Mouse (Mus musculus) spleen, postnatal 10 days (tissue): ENCODE results near the gene Mill2.

Source experiments
- DNase-seq, 2 experiments: peaks; one replicate each; pipeline ENCODE4 v3.0.0; 2021 to 2022; ENCODE audit warnings: low spot score in 2 of 2

Gene Mill2

DNA sequence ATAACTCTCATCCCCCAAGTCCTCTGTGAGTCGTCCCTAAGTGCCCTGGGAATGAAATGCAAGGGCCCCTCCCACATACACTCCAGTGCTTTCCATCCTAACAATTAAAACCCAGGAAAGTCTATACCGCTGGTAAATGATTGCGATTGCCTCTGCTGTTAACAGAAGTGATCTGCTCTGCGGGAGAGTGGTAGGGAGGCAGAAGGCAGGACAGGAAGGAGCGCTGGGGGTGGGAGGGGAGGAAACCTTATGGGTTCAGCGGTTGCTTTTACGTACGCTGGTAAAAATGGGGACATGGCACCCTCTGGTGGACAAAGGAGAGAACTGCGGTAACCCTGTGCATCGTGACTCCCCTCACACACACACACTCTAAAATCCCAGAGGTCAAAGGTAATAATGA, 33.5 kb downstream of the Mill2 start:
- DNase-seq: peak in 1 of 2 experiments; percentile 67

- DNase-seq: no peak
Measured at GRCm38 (mm10) chr7:18875372-18875771, 35.6 kb downstream of the Mill2 start.

- DNase-seq: no peak
Measured at GRCm38 (mm10) chr7:18878691-18879090, 38.9 kb downstream of the Mill2 start.

DNA sequence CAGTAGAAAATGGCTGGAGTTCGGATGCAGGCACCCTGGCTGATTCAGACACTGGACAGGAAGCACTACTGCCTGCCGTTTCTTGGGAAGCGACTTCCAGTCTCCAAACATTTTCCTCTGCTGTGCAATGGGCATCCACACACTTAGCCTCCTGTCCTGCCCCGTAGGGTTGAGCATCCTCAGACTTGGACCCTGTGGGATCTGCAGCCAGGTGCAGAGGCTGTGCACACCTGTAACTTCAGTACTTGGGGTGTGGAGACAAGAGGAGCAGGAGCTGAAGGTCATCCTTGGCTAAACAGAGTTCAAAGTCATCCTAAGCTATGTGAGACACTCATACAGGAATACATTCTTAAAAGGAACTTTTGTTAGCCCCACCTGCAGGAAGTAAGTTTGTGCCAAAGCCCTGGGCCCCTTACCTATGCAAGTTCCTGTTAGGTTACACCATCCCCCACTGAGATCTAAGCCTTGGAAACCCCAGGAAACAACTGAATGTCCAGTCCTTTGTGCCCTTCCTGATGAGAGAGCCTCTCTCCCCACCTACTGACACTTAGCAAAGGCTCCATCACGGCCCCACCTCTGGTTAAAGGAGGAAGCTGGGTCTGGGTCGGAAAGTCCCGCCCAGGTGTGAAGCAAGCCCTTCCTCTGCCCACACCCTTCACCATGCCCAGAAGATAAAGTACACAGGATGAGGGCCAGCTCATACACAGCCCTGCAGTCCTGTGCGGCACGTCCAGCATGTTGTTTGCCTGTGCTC, 44.4 kb downstream of the Mill2 start:
- DNase-seq: no peak

GRCm38 (mm10) chr7:18884745-18885422, 45.1 kb downstream of the Mill2 start:
- DNase-seq: peak in 1 of 2 experiments; percentile 49

- no peak for DNase-seq
Measured at GRCm38 (mm10) chr7:18886963-18887362, 47.2 kb downstream of the Mill2 start.

DNA sequence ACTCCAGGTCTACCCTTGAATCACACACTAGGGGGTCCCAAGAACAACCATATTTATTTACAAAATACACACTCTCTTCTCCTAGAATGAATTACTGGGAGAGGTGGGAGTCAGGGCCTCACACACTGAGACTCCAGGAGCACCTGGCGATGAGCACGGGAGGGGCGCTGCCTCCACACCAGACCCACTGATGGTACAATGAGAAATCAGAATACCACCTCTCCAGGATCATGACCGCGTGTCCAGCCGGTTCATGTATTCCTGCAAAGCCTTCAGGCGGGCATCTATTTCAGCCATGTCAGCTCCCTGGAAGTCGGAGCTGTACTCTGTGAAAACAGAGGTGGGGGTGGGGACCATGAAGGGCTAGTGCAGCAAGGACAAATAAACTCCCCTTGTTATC, 51.1 kb downstream of the Mill2 start:
- no peak for DNase-seq

- DNase-seq: peak; percentile 59 to 85
Measured at GRCm38 (mm10) chr7:18891872-18892599, 52.3 kb downstream of the Mill2 start.

DNA sequence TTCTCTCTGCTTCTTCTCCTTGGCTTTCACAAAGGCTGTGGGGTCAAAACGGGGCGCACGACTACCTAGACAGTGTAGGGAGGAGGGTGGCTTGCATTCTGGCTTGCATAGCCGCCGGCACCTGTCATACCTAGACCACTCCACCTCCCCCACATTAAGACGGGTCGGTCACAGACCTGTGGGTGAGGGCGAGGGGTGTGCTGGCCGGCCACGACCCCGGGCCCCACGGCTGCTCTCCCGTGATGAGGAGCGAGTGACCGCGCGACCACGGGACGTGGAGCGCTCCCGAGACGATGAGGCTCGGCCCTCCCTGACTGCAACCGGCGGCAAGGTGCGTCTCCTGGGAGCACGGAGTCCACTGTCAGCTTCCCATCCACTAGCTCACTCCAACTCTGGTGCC, 53.2 kb downstream of the Mill2 start:
- no peak for DNase-seq

- DNase-seq: peak in 1 of 2 experiments; percentile 77
Measured at GRCm38 (mm10) chr7:18893651-18894430, 54.1 kb downstream of the Mill2 start.

DNA sequence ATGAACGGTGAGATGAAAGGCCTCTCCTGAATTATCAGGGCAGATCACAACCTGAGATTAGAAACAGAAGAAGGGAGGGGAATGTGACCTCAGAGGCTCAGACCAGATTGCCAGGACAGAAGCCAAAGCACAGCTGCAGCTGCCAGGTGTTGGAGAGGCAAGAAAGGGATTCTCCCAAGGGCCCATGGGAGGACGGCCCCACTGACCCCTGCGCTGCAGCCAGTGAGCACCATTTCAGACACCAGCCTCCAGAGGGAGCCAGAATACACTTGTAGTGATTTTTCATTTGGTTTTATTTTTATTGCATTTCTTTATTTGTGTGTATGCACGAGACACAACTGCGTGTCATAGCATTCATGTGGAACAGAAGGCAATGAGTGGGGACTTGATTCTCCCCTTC, 56.8 kb downstream of the Mill2 start:
- DNase-seq: peak in 1 of 2 experiments; percentile 30

GRCm38 (mm10) chr7:18900513-18900912, 60.7 kb downstream of the Mill2 start:
- no peak for DNase-seq

GRCm38 (mm10) chr7:18902486-18902885, 62.7 kb downstream of the Mill2 start:
- DNase-seq: no peak

DNA sequence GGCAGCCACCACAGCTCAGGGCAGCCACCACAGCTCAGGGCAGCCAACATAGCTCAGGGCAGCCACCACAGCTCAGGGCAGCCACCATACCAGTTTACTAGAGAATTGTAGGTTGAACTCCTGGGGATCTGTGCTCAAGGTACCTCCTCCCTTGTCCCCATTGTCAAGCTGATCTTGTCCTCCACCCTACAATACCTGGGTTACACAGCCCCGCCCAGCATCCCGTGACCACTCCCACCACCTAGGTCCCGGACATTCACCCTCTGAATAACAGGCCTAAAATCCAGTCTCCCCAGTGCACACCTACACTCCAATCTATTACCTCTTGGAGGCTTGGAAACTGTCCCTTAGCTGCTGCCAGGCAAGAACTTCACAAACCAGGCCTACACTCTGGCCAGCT, 65.2 kb downstream of the Mill2 start:
- DNase-seq: no peak

DNA sequence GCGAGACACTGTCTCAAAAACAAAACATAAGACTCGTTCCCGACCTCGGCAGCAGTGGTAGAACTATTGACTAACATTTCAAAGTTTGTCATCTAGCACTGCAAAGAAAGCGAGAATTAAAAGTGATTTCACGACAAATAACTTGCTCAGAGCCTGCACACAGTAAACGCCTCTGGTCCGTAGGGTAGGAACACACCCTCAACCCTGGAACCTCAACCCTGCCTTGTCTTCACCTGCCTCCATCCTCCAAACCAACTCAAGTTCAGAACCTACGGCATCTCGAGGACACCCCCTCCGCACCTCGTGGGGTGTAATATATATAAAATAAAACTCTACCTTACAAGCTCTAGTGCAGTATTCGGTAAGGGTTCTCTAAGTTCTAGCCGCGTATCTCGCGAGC, 70.0 kb downstream of the Mill2 start:
- no peak for DNase-seq

GRCm38 (mm10) chr7:18910241-18910831, 70.6 kb downstream of the Mill2 start, which contains the start of gene Ccdc61:
TSS of gene Ccdc61 (minus strand) at chr7:18910415.
- peak; percentile 95 to 96 for DNase-seq
